Mouse (Mus musculus) cerebellum, adult 2 months (tissue): ENCODE data around the gene Kcng4. TPM values are rescaled to one million over a fixed set of nuclear protein-coding genes. Genes with fewer than 3 reads are reported as not detected.

Experiments used
- DNase-seq, 2 experiments: peaks; one replicate each; pipeline ENCODE4 v3.0.0; 2021
- H3K27ac ChIP-seq: fragments of 200-500 bp; 2 replicates; pipeline ENCODE4 v1.5.1; 2012; ENCODE audit warnings: low read length, control low read depth, inconsistent platforms; ENCODE audit not compliant: insufficient read depth
- H3K27me3 ChIP-seq: fragments of 200-500 bp; 2 replicates; pipeline ENCODE4 v1.6.1; 2012; ENCODE audit warnings: inconsistent platforms, mild to moderate bottlenecking, low read length, moderate library complexity; ENCODE audit not compliant: control insufficient read depth, insufficient read depth
- H3K4me1 ChIP-seq: fragments of 200-500 bp; 2 replicates; pipeline ENCODE4 v1.6.1; 2011; ENCODE audit warnings: low read length; ENCODE audit not compliant: control insufficient read depth, insufficient read depth
- H3K4me3 ChIP-seq: fragments of 200-500 bp; replicated peaks from 2 replicates; pipeline ENCODE3; 2011; ENCODE audit warnings: mild to moderate bottlenecking, low read depth, low read length, control low read depth; ENCODE audit not compliant: insufficient read depth
- CTCF ChIP-seq: fragments of 200-500 bp; IDR thresholded peaks from 2 replicates; pipeline ENCODE4 v1.5.1; 2011; ENCODE audit warnings: low read depth, mild to moderate bottlenecking, control low read depth, low read length, moderate library complexity, borderline replicate concordance; ENCODE audit not compliant: insufficient read depth
- POLR2A ChIP-seq: fragments of 200-500 bp; IDR thresholded peaks from 2 replicates; pipeline ENCODE4 v1.6.1; 2011; ENCODE audit warnings: low read length, control low read depth, borderline replicate concordance; ENCODE audit not compliant: insufficient read depth
- WGBS: fragments of 180-500 bp; shearing (Covaris S2); methylation state at CpG from one replicate; pipeline ENCODE4 v1.1.7; 2018; 5-methylcytosine and 5-hydroxymethylcytosine counted together
- polyA plus RNA-seq: library from polyadenylated mRNA; depleted of rRNA; stranded (reverse); fragments of >200 nt; gene quantifications from 2 replicates; pipeline ENCODE4 v1.2.3, GENCODE M21; 2012

The Kcng4 gene
- polyA plus RNA-seq, 1 experiment: 92.6 TPM

- H3K27ac ChIP-seq: no peak overlapping the region
- no peak for TF ChIP-seq POLR2A
- no peak for TF ChIP-seq CTCF
- WGBS: 60% methylated on average over 10 of the region's 10 CpGs
- DNase-seq: no peak
- no peak overlapping the region for H3K4me3 ChIP-seq
- no peaks in the 10 kb centered on the region; the same call in 1 of the 2 replicates for H3K27me3 ChIP-seq
- H3K4me1 ChIP-seq: no peaks in the 10 kb centered on the region
Measured at GRCm38 (mm10) chr8:119627613-119628359, 7.7 kb downstream of the Kcng4 start.

DNA sequence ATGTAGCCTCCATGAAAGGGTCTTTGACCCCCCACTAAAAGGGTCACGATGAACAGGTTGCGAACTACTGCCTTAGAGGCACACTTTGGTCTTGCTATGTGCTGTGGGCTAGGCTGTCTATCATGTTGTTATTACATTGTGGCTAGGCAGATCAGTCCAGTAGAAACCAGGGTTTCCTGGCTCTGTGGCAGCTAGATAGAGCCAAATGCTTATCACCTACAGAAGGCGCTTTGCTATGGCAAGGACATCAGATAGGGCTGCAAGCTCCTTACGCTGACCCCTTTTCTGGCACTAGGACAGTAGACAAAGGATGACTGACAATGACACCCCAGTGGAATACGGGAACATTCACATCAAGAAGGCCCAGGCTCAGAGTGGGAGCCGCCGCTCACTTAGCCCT is 8.3 kb downstream of the Kcng4 start:
- WGBS: 90% methylated on average over 7 of the region's 7 CpGs
- Histone ChIP-seq H3K27me3 (no peaks in the 10 kb centered on the region; the same call in 1 of the 2 replicates), H3K4me1 (no peaks in the 10 kb centered on the region), H3K4me3 (no peak overlapping the region), H3K27ac (no peak overlapping the region)
- TF ChIP-seq CTCF: no peak
- TF ChIP-seq POLR2A: no peak
- DNase-seq: no peak

DNA sequence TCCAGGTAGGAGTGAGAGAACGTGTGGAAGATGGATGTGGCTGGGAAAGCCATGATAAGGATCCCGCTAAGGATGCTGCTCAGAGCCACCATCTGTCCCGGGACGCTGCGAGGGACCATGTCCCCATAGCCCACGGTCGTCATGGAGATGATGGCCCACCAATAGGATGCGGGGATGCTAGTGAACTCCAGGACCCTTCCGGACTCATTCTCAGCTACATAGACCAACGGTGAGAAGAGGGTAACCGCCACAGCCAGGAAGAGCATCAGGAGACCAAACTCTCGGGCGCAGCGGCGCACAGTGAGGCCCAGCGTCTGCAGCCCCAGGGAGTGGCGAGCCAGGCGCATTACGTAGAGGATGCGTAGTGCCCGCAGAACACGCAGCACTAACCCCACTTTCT is 9.7 kb downstream of the Kcng4 start:
- WGBS: 72% methylated on average over 22 of the region's 22 CpGs
- Histone ChIP-seq H3K27me3 (no peaks in the 10 kb centered on the region), H3K4me3 (no peak overlapping the region), H3K27ac (no peak overlapping the region), H3K4me1 (no peaks in the 10 kb centered on the region)
- DNase-seq: no peak
- TF ChIP-seq CTCF: no peak
- TF ChIP-seq POLR2A: no peak

- DNase-seq: no peak
- Histone ChIP-seq H3K4me3 (no peak overlapping the region), H3K27me3 (no peaks in the 10 kb centered on the region), H3K4me1 (no peaks in the 10 kb centered on the region), H3K27ac (no peak overlapping the region)
- TF ChIP-seq POLR2A (no peak), CTCF (no peak)
- 85% methylated on average over 7 of the region's 7 CpGs for WGBS
Measured at GRCm38 (mm10) chr8:119624916-119625315, 10.6 kb downstream of the Kcng4 start.

DNA sequence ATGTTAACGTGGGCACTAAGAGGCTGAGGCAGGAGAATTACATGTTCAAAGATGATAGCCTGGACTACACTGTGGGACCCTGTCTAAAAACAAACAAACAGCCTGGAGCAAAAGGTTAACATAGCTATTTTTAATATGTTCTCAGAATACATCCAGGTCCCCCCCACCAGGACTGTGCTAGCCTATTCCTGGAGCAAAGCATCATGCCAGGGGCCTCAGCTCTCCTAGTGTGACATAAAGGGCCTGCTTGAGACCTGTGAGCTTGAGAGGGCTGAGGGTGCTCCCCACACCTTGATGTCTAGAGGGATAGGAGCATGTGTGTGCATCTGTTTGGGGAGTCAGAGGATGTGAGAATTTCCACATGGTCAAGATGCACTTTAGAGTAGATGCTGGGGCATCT is 11.7 kb downstream of the Kcng4 start:
- Histone ChIP-seq H3K27ac (no peak overlapping the region), H3K27me3 (no peaks in the 10 kb centered on the region), H3K4me1 (no peaks in the 10 kb centered on the region), H3K4me3 (no peak overlapping the region)
- no peak for TF ChIP-seq CTCF
- TF ChIP-seq POLR2A: no peak
- no peak for DNase-seq
- WGBS: 83% methylated on average over 1 of the region's 1 CpGs

DNA sequence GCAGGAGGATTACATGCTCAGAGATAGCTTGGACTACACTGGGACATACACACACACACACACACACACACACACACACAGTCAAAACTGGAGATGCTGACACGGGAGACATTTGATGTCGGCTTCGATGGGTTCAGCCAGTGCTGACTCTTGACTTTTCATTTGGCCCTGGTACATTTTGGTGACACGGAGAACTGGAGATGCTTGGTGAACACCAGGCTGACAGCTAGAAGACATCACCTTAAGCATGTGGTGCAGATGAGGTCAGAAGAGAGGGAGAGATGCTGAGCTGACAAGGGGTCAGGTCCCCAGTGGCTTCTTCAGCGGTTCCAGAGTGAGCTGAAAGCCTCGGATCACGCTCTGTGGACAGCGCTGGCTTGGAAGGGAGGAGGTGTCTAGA is 12.4 kb downstream of the Kcng4 start:
- Histone ChIP-seq H3K27me3 (no peaks in the 10 kb centered on the region), H3K27ac (no peak overlapping the region), H3K4me1 (no peaks in the 10 kb centered on the region), H3K4me3 (no peak overlapping the region)
- no peak for TF ChIP-seq CTCF
- no peak for TF ChIP-seq POLR2A
- WGBS: 79% methylated on average over 8 of the region's 8 CpGs
- DNase-seq: no peak

DNA sequence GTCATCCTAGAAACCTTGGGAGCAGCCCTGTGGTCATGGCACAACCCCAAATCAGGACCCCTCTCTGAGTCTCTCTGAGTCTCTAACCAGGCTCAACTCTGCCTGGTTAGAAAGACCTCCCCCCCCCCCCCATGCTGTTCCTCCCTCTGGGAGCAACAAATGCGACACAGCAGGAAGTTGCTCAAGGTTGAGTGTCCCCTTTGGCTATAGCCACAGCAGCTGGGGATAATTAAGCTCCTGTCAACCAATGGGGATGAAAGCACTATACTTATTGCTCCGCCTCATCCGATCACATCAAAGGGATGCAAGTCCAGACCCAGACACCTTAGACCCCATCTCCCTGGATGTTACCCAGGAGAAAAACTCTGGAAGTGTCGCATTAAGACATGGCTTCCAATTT is 12.9 kb downstream of the Kcng4 start:
- H3K4me3 ChIP-seq: no peak overlapping the region
- H3K27me3 ChIP-seq: no peaks in the 10 kb centered on the region
- TF ChIP-seq CTCF (no peak), POLR2A (no peak)
- H3K27ac ChIP-seq: no peak overlapping the region
- DNase-seq: no peak
- WGBS: 71% methylated on average over 4 of the region's 4 CpGs
- H3K4me1 ChIP-seq: no peaks in the 10 kb centered on the region

DNA sequence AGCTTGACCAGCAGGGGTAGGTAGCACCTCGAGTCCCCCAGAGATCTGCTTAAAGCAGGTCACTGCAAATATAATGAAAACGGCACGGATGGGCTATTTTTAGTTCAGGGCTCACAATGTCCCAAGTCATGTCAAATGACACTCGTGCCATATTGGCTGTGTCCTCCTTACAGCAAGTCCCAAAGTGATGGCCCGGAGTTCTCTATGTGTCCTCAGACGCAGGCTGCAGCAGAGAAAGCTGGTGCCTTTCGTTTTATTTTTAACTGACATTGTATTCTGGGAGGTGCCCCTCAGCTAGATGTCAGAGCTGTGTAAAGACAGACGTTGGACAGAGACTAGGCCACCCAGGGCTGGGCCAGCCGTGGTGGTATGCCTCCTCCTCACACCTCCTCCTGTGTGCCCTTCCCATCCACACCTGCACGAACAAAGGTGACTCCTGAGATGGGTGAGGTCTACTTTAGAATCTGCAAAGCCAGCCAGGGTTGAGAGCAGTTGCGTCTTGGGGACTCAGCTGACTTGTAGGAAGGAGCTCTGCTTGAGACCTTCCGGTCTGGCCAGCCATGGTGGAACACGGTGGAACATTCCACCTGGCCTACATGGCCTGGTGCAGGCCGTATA is 14.5 kb downstream of the Kcng4 start:
- WGBS: 88% methylated on average over 14 of the region's 14 CpGs
- no peaks in the 10 kb centered on the region for H3K4me1 ChIP-seq
- TF ChIP-seq CTCF (no peak), POLR2A (no peak)
- no peak for DNase-seq
- no peak overlapping the region for H3K4me3 ChIP-seq
- H3K27me3 ChIP-seq: no peaks in the 10 kb centered on the region
- no peak overlapping the region for H3K27ac ChIP-seq
